Mouse (Mus musculus): ENCODE data around the gene Aunip. TPM values are rescaled to one million over a fixed set of nuclear protein-coding genes. Genes with fewer than 3 reads are reported as not detected.

The Aunip gene
- polyA plus RNA-seq, 1 experiment from 2014 or later = 8.1 TPM

GRCm38 (mm10) chr4:134563624-134564023, 52.8 kb downstream of the Aunip start:
- Histone ChIP-seq H3K4me1 (peaks cover 11% of the 10 kb centered on the region), H3K27me3 (replicated peaks) (0 out of 2 replicates have a peak, but pooled peaks cover under 1% of the 10 kb centered on the region), H3K4me3 (no peak overlapping the region), H3K9ac (no peak overlapping the region), H3K4me2 (replicated peaks) (no peak overlapping the region), H3K36me3 (peaks cover 7% of the 10 kb centered on the region; the same call in 1 of the 2 replicates), H3K27ac (no peak overlapping the region), H3K9me3 (no peaks in the 10 kb centered on the region)
- 93% methylated on average over 16 of the region's 16 CpGs for WGBS
- no peak for ATAC-seq (ENCODE audit: low FRiP score, low read depth)

- Histone ChIP-seq H3K27ac (no peak overlapping the region), H3K9ac (no peak overlapping the region), H3K27me3 (replicated peaks) (0 out of 2 replicates have a peak, but pooled peaks cover 5% of the 10 kb centered on the region), H3K4me1 (peaks cover 11% of the 10 kb centered on the region), H3K4me2 (replicated peaks) (no peak overlapping the region), H3K36me3 (peaks cover 7% of the 10 kb centered on the region; the same call in 1 of the 2 replicates), H3K9me3 (no peaks in the 10 kb centered on the region), H3K4me3 (no peak overlapping the region)
- WGBS = 87% methylated on average over 6 of the region's 6 CpGs
- no peak for ATAC-seq (ENCODE audit: low FRiP score, low read depth)
Observed at GRCm38 (mm10) chr4:134564093-134564492, 53.3 kb downstream of the Aunip start.

GRCm38 (mm10) chr4:134567377-134568226, 56.8 kb downstream of the Aunip start:
- 13% methylated on average over 19 of the region's 19 CpGs for WGBS
- H3K4me3 ChIP-seq = no peak overlapping the region
- peak overlapping the region; percentile 42; the same call in 1 of the 2 replicates for H3K27ac ChIP-seq
- peaks cover 7% of the 10 kb centered on the region; the same call in 1 of the 2 replicates for H3K36me3 ChIP-seq
- H3K4me2 ChIP-seq (replicated peaks) = peak overlapping the region; percentile 27
- 0 out of 2 replicates have a peak, but pooled peaks cover 5% of the 10 kb centered on the region for H3K27me3 ChIP-seq (replicated peaks)
- no peaks in the 10 kb centered on the region for H3K9me3 ChIP-seq
- no peak overlapping the region for H3K9ac ChIP-seq
- H3K4me1 ChIP-seq = peaks cover 16% of the 10 kb centered on the region
- peak; percentile 64 for ATAC-seq (ENCODE audit: low FRiP score, low read depth)

- no peak overlapping the region for H3K9ac ChIP-seq
- H3K4me1 ChIP-seq = peaks cover 17% of the 10 kb centered on the region
- H3K27me3 ChIP-seq (replicated peaks) = 0 out of 2 replicates have a peak, but pooled peaks cover 5% of the 10 kb centered on the region
- H3K4me2 ChIP-seq (replicated peaks) = no peak overlapping the region
- H3K9me3 ChIP-seq = no peaks in the 10 kb centered on the region
- WGBS = 76% methylated on average over 6 of the region's 6 CpGs
- H3K36me3 ChIP-seq = peaks cover 7% of the 10 kb centered on the region; the same call in 1 of the 2 replicates
- no peak overlapping the region for H3K27ac ChIP-seq
- ATAC-seq (ENCODE audit: low FRiP score, low read depth) = no peak
- H3K4me3 ChIP-seq = no peak overlapping the region
Observed at GRCm38 (mm10) chr4:134569205-134569604, 58.4 kb downstream of the Aunip start.

DNA sequence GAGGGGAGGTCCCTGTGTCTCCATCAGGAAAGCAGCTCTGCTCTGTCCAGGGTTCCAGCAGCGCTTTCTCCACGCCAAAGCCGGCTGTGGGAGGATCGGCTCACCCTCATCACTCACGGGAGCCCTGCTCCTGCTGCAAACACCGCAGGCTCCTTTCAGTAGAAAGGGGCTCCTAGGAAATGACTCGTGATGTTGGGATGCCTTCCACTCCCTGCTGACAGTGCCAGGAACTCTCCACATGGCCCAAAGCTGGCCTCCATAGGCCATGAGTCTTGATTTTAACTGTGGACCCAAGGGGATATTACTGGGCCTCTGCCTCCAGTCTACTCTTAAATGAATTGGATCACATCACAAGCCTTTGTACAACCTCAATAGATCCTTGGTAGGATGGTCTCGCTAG, 59.0 kb downstream of the Aunip start:
- Histone ChIP-seq H3K9ac (no peak overlapping the region), H3K4me3 (no peak overlapping the region), H3K27ac (no peak overlapping the region), H3K4me2 (replicated peaks) (no peak overlapping the region), H3K36me3 (peaks cover 6% of the 10 kb centered on the region; the same call in 1 of the 2 replicates), H3K4me1 (peaks cover 17% of the 10 kb centered on the region), H3K27me3 (replicated peaks) (0 out of 2 replicates have a peak, but pooled peaks cover 5% of the 10 kb centered on the region), H3K9me3 (no peaks in the 10 kb centered on the region)
- ATAC-seq (ENCODE audit: low FRiP score, low read depth) = no peak
- 80% methylated on average over 8 of the region's 8 CpGs for WGBS

GRCm38 (mm10) chr4:134570704-134571451, 60.1 kb downstream of the Aunip start:
- no peak for ATAC-seq (ENCODE audit: low FRiP score, low read depth)
- Histone ChIP-seq H3K4me3 (no peak overlapping the region), H3K4me1 (peaks cover 25% of the 10 kb centered on the region), H3K36me3 (no peaks in the 10 kb centered on the region), H3K4me2 (replicated peaks) (no peak overlapping the region), H3K27ac (no peak overlapping the region), H3K9me3 (no peaks in the 10 kb centered on the region), H3K27me3 (replicated peaks) (0 out of 2 replicates have a peak, but pooled peaks cover 5% of the 10 kb centered on the region), H3K9ac (no peak overlapping the region)
- 69% methylated on average over 14 of the region's 14 CpGs for WGBS

DNA sequence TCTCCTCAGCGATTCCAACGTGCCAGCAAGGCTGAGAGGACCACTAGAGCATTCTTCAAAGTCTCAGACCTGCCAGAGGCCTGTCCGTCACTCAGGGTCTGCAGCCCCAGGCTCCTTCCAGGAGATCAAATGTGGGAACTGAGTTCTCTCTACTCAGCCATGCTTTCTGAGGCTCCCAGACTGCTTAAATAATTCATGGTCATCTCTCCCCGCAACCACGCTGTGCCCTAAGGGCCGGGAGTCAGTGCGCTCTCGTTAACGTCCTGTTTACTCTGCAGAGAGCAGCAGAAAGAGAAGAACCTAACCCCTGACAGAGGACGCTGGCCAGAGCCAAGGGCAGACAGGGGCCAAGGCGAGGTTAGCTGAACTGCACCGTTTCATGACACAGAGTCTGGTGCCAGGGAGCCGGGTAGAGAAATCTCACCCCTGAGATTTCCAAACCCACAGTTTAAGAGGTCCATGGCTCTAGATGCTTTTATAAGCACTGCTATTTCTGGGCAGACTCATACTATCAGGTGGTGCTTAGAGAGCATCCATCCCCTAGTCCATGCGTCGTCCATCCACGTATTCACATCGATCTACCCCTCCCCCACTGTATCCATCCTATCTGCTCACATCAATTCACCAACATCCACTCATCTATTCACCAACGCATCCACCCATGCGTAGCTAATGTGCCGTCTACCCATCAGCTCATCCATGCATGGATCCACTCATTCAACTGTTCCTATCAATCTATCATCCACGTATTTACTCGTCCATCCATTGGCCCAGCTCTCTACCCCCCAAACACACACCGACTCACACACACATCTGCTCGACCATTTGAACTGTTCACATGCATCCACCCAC, 61.9 kb downstream of the Aunip start:
- no peak overlapping the region for H3K4me2 ChIP-seq (replicated peaks)
- H3K9me3 ChIP-seq = no peaks in the 10 kb centered on the region
- peaks cover 21% of the 10 kb centered on the region for H3K4me1 ChIP-seq
- H3K27ac ChIP-seq = no peak overlapping the region
- WGBS = 77% methylated on average over 24 of the region's 24 CpGs
- 0 out of 2 replicates have a peak, but pooled peaks cover 5% of the 10 kb centered on the region for H3K27me3 ChIP-seq (replicated peaks)
- ATAC-seq (ENCODE audit: low FRiP score, low read depth) = no peak
- H3K4me3 ChIP-seq = no peak overlapping the region
- H3K9ac ChIP-seq = no peak overlapping the region
- H3K36me3 ChIP-seq = no peaks in the 10 kb centered on the region

Small RNA genes lying within 50 kb of the gene (microRNA-seq; reads per million reads assigned to microRNA genes)
- gene Gm23634 (1.1 reads per million), gene Mir6403 (not detected)

Other genes with a start within 250 kb of the Aunip start
- gene Pdik1l, start 223.1 kb upstream of the Aunip start, polyA plus RNA-seq (2016; fragmentation: Nextera tagmentation; extraction: Ambion mirVana) = 28.1 and 31.9 TPM in 2 replicates
- gene Trim63, start 195.9 kb upstream of the Aunip start, polyA plus RNA-seq (2016; fragmentation: Nextera tagmentation; extraction: Ambion mirVana) = 2.1 and 2.9 TPM in 2 replicates
- not detected in 2 replicates for gene Slc30a2, start 167.8 kb upstream of the Aunip start, polyA plus RNA-seq (2016; fragmentation: Nextera tagmentation; extraction: Ambion mirVana)
- gene Extl1, start 127.1 kb upstream of the Aunip start, polyA plus RNA-seq (2016; fragmentation: Nextera tagmentation; extraction: Ambion mirVana) = 0.40 and 0.53 TPM in 2 replicates
- gene Pafah2, start 114.7 kb upstream of the Aunip start, polyA plus RNA-seq (2016; fragmentation: Nextera tagmentation; extraction: Ambion mirVana) = 8.1 and 8.5 TPM in 2 replicates
- gene Stmn1, start 42.7 kb upstream of the Aunip start, polyA plus RNA-seq (2016; fragmentation: Nextera tagmentation; extraction: Ambion mirVana) = 4,894 and 4,994 TPM in 2 replicates
- gene Paqr7, start 14.3 kb upstream of the Aunip start, polyA plus RNA-seq (2016; fragmentation: Nextera tagmentation; extraction: Ambion mirVana) = 7.4 and 8.9 TPM in 2 replicates
- 135 and 138 TPM in 2 replicates for gene Mtfr1l, start 24.4 kb downstream of the Aunip start, polyA plus RNA-seq (2016; fragmentation: Nextera tagmentation; extraction: Ambion mirVana)
- gene Selenon, start 41.2 kb downstream of the Aunip start, polyA plus RNA-seq (2016; fragmentation: Nextera tagmentation; extraction: Ambion mirVana) = 47.5 and 53.0 TPM in 2 replicates
- gene Man1c1, start 193.3 kb downstream of the Aunip start, polyA plus RNA-seq (2016; fragmentation: Nextera tagmentation; extraction: Ambion mirVana) = 5.1 and 6.3 TPM in 2 replicates